Mouse (Mus musculus) urinary bladder, postnatal 36 days (tissue): ENCODE data around the gene Herpud1.
A peak's percentile ranks its signal among the peaks of the same experiment; 100 is the strongest.

Source experiments
- DNase-seq, 2 experiments: peaks; one replicate each; pipeline ENCODE4 v3.0.0; 2022; ENCODE audit warnings: low spot score in 2 of 2, mixed read lengths in 1 of 2

Gene Herpud1

GRCm38 (mm10) chr8:94408443-94409080, 22.3 kb downstream of the Herpud1 start:
- no peak for DNase-seq

- no peak for DNase-seq
Observed at GRCm38 (mm10) chr8:94409523-94409922, 23.3 kb downstream of the Herpud1 start.

DNA sequence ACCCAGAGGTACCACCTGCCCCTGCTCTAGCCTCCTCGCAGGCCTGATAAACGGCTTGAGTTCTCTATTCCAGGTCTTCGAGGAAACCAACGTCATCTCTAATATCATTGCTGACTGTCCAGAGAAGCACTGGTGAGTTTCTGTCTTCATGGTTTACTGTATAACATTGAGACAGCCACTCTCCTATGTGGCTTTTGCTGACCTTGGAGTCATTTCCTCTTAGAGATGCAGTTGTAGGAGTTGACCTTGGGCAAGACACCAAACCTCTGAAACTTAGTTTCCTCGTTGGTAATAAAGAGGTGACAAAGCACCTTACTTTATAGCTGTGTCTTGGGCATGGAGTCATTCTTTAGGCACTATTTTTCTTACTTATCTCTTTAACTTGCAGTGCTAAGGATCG, 26.3 kb downstream of the Herpud1 start:
- no peak for DNase-seq

DNA sequence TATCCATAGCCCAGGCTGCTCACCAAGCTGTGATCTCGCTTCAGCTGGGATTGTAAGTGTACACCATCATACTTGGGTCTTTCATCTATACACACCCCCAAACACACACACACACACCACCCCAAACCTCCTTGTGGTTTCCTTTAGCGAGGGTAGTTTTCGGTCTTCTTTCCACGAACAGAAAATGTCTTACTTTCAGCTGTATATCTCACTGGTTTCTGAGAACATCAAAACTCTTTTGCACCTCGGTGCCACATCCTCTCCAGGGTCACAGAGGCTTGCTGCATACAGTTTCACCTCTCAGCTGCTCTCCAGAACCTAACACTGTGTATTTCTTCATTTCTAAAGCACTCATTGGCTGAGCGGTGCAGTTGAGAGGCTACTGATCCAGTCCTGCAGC, 27.3 kb downstream of the Herpud1 start:
- DNase-seq, result no peak

DNA sequence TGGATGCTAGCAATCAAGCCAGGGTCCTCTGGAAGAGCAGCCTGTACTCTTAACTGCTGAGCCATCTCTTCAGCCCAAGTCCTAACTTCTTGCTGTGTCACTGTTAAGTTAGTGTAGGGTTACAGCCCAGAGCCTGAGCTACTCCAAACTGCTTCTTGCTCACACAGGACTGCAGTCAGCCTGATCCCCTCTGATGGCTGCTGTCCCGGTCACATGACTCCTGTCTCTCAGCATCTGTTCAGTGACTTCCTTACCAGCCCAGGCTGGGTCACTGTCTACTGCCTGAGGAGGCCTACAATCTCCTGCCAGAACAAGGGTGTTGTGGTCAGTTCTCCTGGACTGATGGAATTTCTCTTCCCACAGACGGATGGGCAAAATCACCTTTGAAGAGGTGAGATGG, 29.0 kb downstream of the Herpud1 start:
- no peak for DNase-seq

- DNase-seq, result no peak
Observed at GRCm38 (mm10) chr8:94418017-94418416, 31.8 kb downstream of the Herpud1 start.

- DNase-seq, result no peak
Observed at GRCm38 (mm10) chr8:94422270-94422669, 36.0 kb downstream of the Herpud1 start.

- peak in 1 of 2 experiments; percentile 30 for DNase-seq
Observed at GRCm38 (mm10) chr8:94427953-94428352, 41.7 kb downstream of the Herpud1 start.

DNA sequence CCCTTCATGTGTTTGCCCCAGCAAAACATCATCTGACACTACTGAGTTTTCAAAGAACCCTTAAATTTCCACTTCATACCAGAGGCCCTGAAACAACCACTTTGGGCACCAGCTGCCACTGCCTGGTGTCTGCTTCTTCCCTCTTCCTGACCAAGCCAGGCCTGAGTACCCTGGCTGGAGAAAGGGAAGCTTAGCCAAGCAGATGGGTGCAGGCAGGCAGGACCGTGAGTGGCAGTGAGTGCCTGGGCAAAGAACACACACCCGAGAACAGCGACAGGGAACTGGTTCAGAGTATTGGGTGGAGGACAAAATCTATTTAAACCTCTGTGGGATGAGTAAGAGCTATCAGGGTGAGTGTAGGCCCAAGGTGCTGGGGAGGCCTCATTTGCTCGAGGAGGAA, 42.2 kb downstream of the Herpud1 start:
- DNase-seq, result no peak

- no peak for DNase-seq
Observed at GRCm38 (mm10) chr8:94429376-94429775, 43.1 kb downstream of the Herpud1 start.

- no peak for DNase-seq
Observed at GRCm38 (mm10) chr8:94432212-94432611, 46.0 kb downstream of the Herpud1 start.

GRCm38 (mm10) chr8:94433981-94434466, 47.8 kb downstream of the Herpud1 start, which contains the start of gene Nlrc5:
Gene Nlrc5, plus strand, starts transcription at chr8:94434356.
- peak; percentile 66 to 77 for DNase-seq

DNA sequence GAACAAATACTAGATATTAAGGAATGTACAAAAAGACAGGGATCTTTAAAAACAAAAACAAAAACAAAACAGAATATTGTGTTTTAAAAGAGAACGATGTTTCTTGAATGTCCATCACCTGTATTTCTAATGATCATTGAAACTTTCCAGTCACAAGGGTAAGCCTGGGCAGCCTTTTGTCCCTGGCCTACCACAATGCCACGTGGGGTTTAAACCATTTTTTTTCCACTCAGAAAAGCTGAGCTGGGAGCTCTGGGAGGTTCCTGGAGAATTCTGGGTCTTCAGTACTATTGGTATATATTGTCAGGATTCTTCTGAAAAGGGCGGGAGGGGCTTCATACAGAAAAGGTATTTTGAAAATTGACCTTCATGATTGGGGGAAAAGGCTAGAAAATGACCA, 48.7 kb downstream of the Herpud1 start:
- DNase-seq, result no peak

DNA sequence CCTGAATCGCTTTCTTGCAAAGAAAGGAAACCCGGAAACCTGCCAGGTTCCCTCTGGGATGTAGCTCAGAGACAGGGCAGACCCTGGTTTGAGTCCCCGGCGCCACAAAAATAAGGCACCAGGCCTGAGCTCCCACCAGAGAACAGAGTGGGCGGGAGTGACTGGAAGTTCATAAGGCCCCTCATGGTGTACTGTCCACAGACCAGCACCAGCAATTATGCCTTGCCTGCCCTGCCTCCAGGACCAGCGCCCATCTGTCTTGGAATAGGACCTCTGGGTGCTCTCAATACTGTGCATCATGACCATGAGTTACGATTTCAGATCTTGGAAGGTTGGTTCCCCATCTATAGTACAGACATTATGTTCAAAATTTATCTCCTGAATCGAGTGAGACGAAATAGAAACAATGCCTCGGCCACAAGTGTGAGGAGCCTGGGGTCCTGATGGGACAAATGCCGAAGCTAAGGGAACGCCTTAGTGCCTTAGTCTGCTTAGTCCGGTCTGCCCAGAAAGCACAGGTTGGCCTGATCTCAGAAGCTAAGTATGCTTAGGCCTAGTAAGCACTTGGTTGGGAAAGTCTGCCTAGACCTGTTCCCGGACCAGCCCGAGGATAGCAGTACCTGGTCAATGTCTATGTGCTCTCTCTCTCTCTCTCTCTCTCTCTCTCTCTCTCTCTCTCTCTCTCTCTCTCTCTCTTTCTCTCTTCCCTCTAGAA, 49.3 kb downstream of the Herpud1 start:
- DNase-seq, result no peak

- no peak for DNase-seq
Observed at GRCm38 (mm10) chr8:94436112-94436572, 49.9 kb downstream of the Herpud1 start.

DNA sequence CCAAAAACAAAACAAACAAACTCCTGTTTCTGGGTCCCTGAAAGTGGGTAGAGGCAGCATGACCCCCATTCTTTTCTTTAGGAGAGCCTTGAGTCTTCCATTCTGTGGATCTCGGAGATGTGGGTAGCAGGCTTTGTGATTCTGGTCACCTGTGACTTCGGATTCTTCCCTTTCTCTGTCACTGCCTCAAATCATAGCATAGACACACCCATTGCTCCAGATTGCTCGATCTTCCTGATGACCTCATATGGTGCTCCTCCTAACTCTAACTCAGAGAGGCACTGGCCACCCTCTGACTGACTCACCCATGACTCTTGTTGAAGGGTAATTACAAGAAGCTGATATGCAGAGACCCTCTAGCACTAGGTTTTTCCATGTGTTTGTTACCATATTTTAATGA, 50.7 kb downstream of the Herpud1 start:
- DNase-seq, result no peak

DNA sequence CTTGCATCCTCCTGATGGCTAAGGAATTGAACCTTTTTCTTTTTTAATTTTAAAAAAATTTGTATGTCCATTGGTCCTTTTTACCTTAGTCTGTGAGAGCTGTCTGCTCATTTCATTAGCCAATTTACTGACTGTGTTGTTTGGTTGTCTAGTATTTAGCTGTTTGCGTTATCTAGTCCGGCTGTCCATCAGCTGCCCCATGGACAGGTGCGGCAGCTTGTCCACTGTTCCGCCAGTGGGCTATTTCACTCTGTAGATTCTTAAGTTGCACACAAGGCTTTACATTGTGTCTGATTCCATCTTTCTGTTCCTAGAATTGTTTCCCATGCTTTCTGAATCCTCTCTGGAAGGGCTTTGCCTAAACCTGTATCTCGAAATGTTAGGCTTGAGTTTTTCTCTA, 52.4 kb downstream of the Herpud1 start:
- no peak for DNase-seq

- DNase-seq, result no peak
Observed at GRCm38 (mm10) chr8:94439691-94440090, 53.5 kb downstream of the Herpud1 start.

GRCm38 (mm10) chr8:94440389-94440788, 54.2 kb downstream of the Herpud1 start:
- DNase-seq, result no peak

DNA sequence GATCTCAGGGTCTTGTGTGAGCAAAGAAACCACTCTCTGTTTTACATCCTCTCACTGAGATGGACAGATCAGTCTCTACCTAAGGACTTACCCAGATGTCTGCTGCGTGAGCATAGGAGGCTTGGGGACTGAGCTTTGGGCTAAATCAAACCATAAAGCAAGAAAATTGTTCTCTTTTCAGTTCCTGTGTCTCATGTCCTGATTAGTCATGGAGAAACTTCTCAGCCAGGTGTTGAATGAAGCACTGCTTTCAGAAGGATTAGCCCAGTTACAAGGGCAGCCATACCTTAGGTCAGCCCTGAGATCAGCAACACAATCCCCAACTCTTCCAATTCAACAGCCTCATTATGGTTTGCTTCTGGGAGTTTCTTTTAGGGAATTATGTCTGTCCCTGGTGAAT, 55.4 kb downstream of the Herpud1 start:
- DNase-seq, result no peak

DNA sequence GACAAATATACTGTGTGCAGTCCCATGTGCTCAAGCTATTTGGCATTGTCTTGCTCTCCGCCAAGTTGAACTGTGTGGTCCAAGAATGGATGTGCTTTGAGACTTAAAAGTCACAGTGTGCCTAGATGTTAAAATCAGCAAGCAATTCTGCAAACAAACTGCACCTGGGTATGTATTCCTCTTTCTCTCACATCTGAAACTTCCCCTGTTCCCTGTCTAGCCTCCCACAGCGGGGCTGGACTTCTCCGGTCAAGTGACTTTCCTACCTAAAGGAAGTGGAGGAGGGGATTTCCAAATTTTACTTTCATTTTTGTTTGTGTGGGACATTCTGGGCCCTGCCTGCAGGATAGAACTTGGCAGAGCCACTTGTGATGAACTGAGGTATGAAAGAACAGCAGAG, 56.9 kb downstream of the Herpud1 start:
- DNase-seq, result no peak

- DNase-seq, result no peak
Observed at GRCm38 (mm10) chr8:94444480-94444879, 58.2 kb downstream of the Herpud1 start.
